Comparison of ENCODE assay signal across 26 mouse cellular contexts in genomic region chr7:45273672-45274071, GRCm38 (mm10). TPM values are rescaled to one million over a fixed set of nuclear protein-coding genes. Genes with fewer than 3 reads are reported as not detected.
"Had no signal": no experiment of that assay in that cellular context is flagged by ENCODE, and none has a peak within 500 bp of the region (broad histone marks: within the 10 kb centered on the region; RNA-seq: fewer than 3 reads in every experiment).

No protein-coding gene starts in this region.

- H3K36me3 ChIP-seq: limb, embryonic 12.5 days; limb, embryonic 15.5 days; lung, embryonic 15.5 days; midbrain, embryonic 10.5 days; midbrain, embryonic 13.5 days; neural tube, embryonic 13.5 days; stomach, embryonic 15.5 days had no signal

- H3K4me1 ChIP-seq: limb, embryonic 15.5 days; stomach, embryonic 15.5 days had no signal

- H3K9me3 ChIP-seq: limb, embryonic 12.5 days; limb, embryonic 15.5 days; lung, embryonic 15.5 days; midbrain, embryonic 13.5 days; neural tube, embryonic 13.5 days; stomach, embryonic 15.5 days had no signal

- H3K27me3 ChIP-seq: stomach, embryonic 15.5 days had no signal

- DNase-seq: kidney, adult 18-20 months; kidney, postnatal 10 days; kidney, postnatal 36 days; left cerebral cortex, postnatal 4 days; lung, adult 18-20 months; lung, postnatal 10 days; lung, postnatal 36 days; retina, postnatal 1 day; right cerebral cortex, postnatal 25 days; spleen, adult 18-20 months; thymus, postnatal 25 days had no signal

- ATAC-seq: midbrain, embryonic 16.5 days had no signal

- H3K4me3 ChIP-seq: limb, embryonic 12.5 days; limb, embryonic 15.5 days; lung, embryonic 15.5 days; megakaryocyte, embryonic 14.5 days; midbrain, embryonic 10.5 days; midbrain, embryonic 13.5 days; myocyte; neural tube, embryonic 13.5 days; stomach, embryonic 15.5 days had no signal

- H3K9ac ChIP-seq: limb, embryonic 12.5 days; limb, embryonic 15.5 days; lung, embryonic 15.5 days; midbrain, embryonic 13.5 days; neural tube, embryonic 13.5 days; stomach, embryonic 15.5 days had no signal

- H3K4me2 ChIP-seq: limb, embryonic 12.5 days; limb, embryonic 15.5 days; lung, embryonic 15.5 days; midbrain, embryonic 13.5 days; neural tube, embryonic 13.5 days; stomach, embryonic 15.5 days had no signal

- H3K27ac ChIP-seq: limb, embryonic 12.5 days; limb, embryonic 15.5 days; lung, embryonic 15.5 days; neural tube, embryonic 13.5 days; stomach, embryonic 15.5 days had no signal

RNA-seq across cellular contexts. Expression of gene Slc6a21, which starts 3.6 kb away (rescaled TPM):
- total RNA-seq: layer of hippocampus, adult 18-20 months; layer of hippocampus, postnatal 14 days; left cerebral cortex, postnatal 4 days; monocyte, adult 5-6 weeks; neutrophil, adult 5-6 weeks had no signal
- polyA plus RNA-seq: kidney, embryonic 14.5 days; limb, embryonic 12.5 days; limb, embryonic 15.5 days; midbrain, embryonic 10.5 days; midbrain, embryonic 13.5 days; midbrain, embryonic 16.5 days; myocyte; neural tube, embryonic 13.5 days; stomach, embryonic 15.5 days had no signal

RNA-seq across cellular contexts. Expression of gene Slc6a16, which starts 32.8 kb away (rescaled TPM):
- total RNA-seq: monocyte, adult 5-6 weeks; neutrophil, adult 5-6 weeks had no signal
- polyA plus RNA-seq: limb, embryonic 15.5 days; myocyte; stomach, embryonic 15.5 days had no signal

RNA-seq across cellular contexts. Expression of gene Tead2, which starts 58.1 kb away (rescaled TPM):
- total RNA-seq: neutrophil, adult 5-6 weeks had no signal
